Mouse (Mus musculus): ENCODE measurements around the gene Bcl9l. TPM values are rescaled to one million over a fixed set of nuclear protein-coding genes. Genes with fewer than 3 reads are reported as not detected.

The Bcl9l gene
- polyA plus RNA-seq, 1 experiment from 2014 or later = 17.3 TPM

DNA sequence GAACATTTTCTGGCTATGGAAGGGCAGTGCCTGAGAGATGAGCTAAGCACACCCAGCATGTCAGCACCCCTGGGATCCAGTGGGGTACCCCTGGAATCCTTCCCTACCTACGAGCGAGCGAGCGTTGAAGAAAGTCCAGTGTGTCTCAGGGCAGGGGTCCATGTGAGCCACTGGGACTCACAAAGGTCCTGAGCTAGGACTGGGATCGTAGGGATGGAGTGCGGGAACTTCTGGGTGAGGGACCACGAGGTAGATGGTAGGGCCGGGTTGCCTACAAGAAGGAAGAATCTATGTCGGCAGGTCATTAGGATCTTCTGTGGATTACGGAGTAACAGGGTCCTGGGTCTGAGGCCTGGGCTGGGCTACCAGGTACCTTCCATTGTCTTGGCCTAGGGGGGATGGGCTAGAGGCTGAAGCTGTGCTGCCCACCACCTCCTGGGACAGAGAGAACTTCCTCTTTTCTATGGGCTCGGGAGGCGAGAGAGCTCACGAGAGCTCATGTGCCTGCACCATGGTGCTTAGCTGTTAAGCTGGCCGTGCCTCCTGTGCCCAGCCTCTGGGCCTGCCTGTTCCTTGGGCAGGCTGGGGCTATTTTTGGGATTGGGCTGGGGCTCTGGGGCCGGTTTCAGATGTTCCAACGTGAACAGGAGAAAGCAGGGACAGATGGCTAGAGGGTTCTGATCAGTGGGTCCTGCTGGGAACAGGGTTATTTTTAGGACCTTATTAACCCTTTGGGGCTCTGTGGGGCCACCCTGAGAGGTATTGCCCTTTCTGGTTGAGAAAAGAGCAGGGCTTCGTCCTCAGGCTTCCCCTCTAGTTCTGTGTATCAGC lies 10.2 kb downstream of the Bcl9l start:
- Histone ChIP-seq H3K27ac (ENCODE audit: low read depth) (peak overlapping the region; percentile 76; the same call in 1 of the 2 replicates), H3K9ac (no peak overlapping the region), H3K9me3 (ENCODE audit: low read depth, low read length) (no peaks in the 10 kb centered on the region), H3K36me3 (ENCODE audit: insufficient read depth) (peaks cover 22% of the 10 kb centered on the region), H3K27me3 (ENCODE audit: insufficient read depth, low read length) (no peaks in the 10 kb centered on the region), H3K4me3 (ENCODE audit: low read depth, low read length) (no peak overlapping the region), H3K4me2 (0 out of 2 replicates have a peak overlapping the region, but pooled peaks have one; percentile 23), H3K4me1 (ENCODE audit: insufficient read depth) (peaks cover 82% of the 10 kb centered on the region)
- DNase-seq (peak; percentile 2), ATAC-seq (ENCODE audit: insufficient read depth) (no peak)
- no peak for TF ChIP-seq CTCF (IDR thresholded peaks at IDR 0.05; ENCODE audit: low read depth)
- 66% methylated on average over 17 of the region's 17 CpGs for WGBS

DNA sequence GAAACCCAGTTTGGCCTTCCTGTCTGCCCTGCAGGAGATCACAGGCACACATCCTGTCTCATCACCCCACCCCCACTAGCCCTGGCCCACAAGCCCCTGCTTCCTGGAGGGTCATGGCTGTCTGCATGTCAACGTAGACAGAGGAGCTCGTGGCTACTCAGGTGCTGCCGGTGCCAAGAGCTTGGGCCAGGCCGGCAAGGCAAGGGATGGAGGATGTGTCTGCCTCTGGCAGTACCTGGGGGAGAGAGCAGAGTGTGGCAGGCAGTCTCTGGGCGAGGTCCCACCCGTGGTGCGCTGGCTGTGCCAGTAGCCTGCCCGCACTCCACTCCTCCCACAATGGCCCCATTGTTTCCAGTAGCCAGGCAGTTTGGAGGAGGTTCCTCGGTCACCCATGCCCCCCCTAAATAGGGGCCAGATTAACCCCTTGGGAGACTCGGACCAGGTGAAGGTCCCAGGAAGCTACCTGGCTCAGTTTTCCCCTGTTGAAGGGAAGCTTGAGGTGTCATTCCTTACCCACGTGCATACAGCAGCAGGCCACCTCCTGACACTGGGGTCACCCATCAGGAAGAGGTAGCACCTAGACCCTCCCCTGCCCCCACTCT lies 11.7 kb downstream of the Bcl9l start:
- Histone ChIP-seq H3K9ac (peak overlapping the region; percentile 43), H3K4me1 (ENCODE audit: insufficient read depth) (peaks cover 73% of the 10 kb centered on the region), H3K4me3 (ENCODE audit: low read depth, low read length) (no peak overlapping the region), H3K27ac (ENCODE audit: low read depth) (peak overlapping the region; percentile 76), H3K4me2 (peak overlapping the region; percentile 36), H3K27me3 (ENCODE audit: insufficient read depth, low read length) (no peaks in the 10 kb centered on the region), H3K36me3 (ENCODE audit: insufficient read depth) (peaks cover 19% of the 10 kb centered on the region), H3K9me3 (ENCODE audit: low read depth, low read length) (no peaks in the 10 kb centered on the region)
- ATAC-seq (ENCODE audit: insufficient read depth) = no peak
- WGBS = 16% methylated on average over 11 of the region's 11 CpGs
- DNase-seq = peak; percentile 58
- no peak for TF ChIP-seq CTCF (IDR thresholded peaks at IDR 0.05; ENCODE audit: low read depth)

- peak overlapping the region; percentile 43 for H3K9ac ChIP-seq
- DNase-seq = peak; percentile 41
- H3K36me3 ChIP-seq (ENCODE audit: insufficient read depth) = peaks cover 19% of the 10 kb centered on the region
- no peak for TF ChIP-seq CTCF (IDR thresholded peaks at IDR 0.05; ENCODE audit: low read depth)
- ATAC-seq (ENCODE audit: insufficient read depth) = no peak
- peak overlapping the region; percentile 76 for H3K27ac ChIP-seq (ENCODE audit: low read depth)
- WGBS = 27% methylated on average over 9 of the region's 9 CpGs
- peaks cover 73% of the 10 kb centered on the region for H3K4me1 ChIP-seq (ENCODE audit: insufficient read depth)
- no peak overlapping the region for H3K4me3 ChIP-seq (ENCODE audit: low read depth, low read length)
- no peaks in the 10 kb centered on the region for H3K27me3 ChIP-seq (ENCODE audit: insufficient read depth, low read length)
- no peaks in the 10 kb centered on the region for H3K9me3 ChIP-seq (ENCODE audit: low read depth, low read length)
- peak overlapping the region; percentile 36 for H3K4me2 ChIP-seq
Measured at GRCm38 (mm10) chr9:44494863-44495809, 12.5 kb downstream of the Bcl9l start.

- 58% methylated on average over 10 of the region's 10 CpGs for WGBS
- ATAC-seq (ENCODE audit: insufficient read depth) = no peak
- H3K27me3 ChIP-seq (ENCODE audit: insufficient read depth, low read length) = no peaks in the 10 kb centered on the region
- H3K9ac ChIP-seq = no peak overlapping the region
- peaks cover 20% of the 10 kb centered on the region for H3K36me3 ChIP-seq (ENCODE audit: insufficient read depth)
- DNase-seq = no peak
- no peak overlapping the region for H3K4me3 ChIP-seq (ENCODE audit: low read depth, low read length)
- TF ChIP-seq CTCF (IDR thresholded peaks at IDR 0.05; ENCODE audit: low read depth) = no peak
- peak overlapping the region; percentile 99; the same call in 1 of the 2 replicates for H3K27ac ChIP-seq (ENCODE audit: low read depth)
- no peak overlapping the region for H3K4me2 ChIP-seq
- H3K9me3 ChIP-seq (ENCODE audit: low read depth, low read length) = no peaks in the 10 kb centered on the region
- H3K4me1 ChIP-seq (ENCODE audit: insufficient read depth) = peaks cover 67% of the 10 kb centered on the region
Measured at GRCm38 (mm10) chr9:44495810-44496344, 13.3 kb downstream of the Bcl9l start.

DNA sequence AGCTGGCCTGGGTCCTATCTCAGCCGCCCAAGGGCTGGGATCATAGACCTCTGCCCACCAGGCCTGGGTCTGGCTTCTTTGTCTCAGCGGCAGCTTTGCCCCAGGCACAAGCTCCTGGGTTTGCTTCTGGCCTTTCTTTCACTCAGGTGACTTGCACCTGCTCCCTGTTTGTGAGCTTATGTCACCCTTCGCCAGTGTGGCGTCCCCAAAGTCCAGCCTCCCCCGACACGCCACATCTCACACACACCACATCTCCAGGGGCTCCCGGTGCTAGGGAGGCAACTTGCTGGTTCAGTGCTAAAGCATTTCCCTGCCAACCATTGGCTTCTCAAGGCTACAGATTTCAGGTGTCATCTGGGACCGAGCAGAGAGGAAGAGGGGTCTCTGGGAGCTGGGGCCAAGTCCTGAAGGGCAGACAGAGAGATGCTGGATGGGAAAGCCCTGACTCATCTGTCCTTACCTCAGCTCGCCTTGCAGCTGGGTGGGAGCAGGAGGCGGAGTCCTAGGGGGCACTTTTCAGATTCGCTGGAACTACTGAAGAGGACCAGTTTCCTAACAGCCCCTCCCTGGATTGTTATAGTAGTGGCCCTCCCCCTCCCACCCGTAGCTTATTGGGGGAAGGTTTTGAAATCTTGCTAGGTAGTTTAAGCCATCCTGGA lies 14.3 kb downstream of the Bcl9l start:
- no peak overlapping the region for H3K4me3 ChIP-seq (ENCODE audit: low read depth, low read length)
- H3K27ac ChIP-seq (ENCODE audit: low read depth) = peak overlapping the region; percentile 99; the same call in 1 of the 2 replicates
- H3K9ac ChIP-seq = peak overlapping the region; percentile 58; the same call in 1 of the 2 replicates
- H3K27me3 ChIP-seq (ENCODE audit: insufficient read depth, low read length) = no peaks in the 10 kb centered on the region
- 43% methylated on average over 12 of the region's 12 CpGs for WGBS
- DNase-seq = peak; percentile 45
- no peak for TF ChIP-seq CTCF (IDR thresholded peaks at IDR 0.05; ENCODE audit: low read depth)
- no peaks in the 10 kb centered on the region for H3K9me3 ChIP-seq (ENCODE audit: low read depth, low read length)
- ATAC-seq (ENCODE audit: insufficient read depth) = no peak
- H3K4me1 ChIP-seq (ENCODE audit: insufficient read depth) = peaks cover 71% of the 10 kb centered on the region
- H3K36me3 ChIP-seq (ENCODE audit: insufficient read depth) = peaks cover 27% of the 10 kb centered on the region
- peak overlapping the region; percentile 90 for H3K4me2 ChIP-seq

Data from lung, embryonic 14.5 days (tissue).